Comparison of ENCODE assay signal across 9 mouse cellular contexts in the genomic region with DNA sequence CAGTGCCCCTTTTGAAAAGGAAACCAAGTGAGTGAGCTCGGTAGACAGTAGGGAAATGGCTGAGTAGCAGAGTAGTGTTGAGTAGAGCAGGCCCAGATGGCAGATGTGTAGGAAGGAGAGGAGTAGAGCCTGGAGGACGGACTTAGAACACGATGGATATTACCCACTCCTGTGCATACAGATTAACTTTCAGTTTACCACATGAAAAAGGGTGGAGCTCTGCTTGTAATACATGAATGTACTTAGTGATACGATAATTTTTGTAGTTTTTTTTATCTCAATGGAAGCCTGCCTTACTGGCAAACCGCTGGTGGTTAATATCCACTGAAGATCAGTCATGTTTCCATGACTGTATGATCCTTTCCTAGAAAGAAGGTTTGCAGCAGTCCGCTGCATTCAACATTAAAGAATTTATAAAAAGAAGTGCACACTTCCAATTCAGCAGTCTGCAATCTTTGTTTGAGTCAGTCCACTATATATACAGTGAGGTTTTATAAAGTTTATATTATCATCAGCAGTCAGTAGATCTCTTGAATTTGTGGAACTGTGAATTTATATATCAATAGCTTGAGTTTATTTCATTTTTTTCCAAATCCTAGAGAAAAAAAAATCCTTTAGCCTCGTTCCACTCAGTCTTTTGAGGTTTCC.
DNase-seq lines count a peak whose midpoint lies in the region; ATAC-seq and TF ChIP-seq lines count a peak whose summit lies in the region.
"Had no signal": no experiment of that assay in that cellular context is flagged by ENCODE, and none has a peak within 500 bp of the region (broad histone marks: within the 10 kb centered on the region; RNA-seq: fewer than 3 reads in every experiment).

No protein-coding gene starts in this region.

- H3K36me3 ChIP-seq in heart, embryonic 12.5 days, result peaks cover 18% of the 10 kb centered on the region
- H3K36me3 ChIP-seq in thymus, adult 2 months (ENCODE audit: control insufficient read depth, insufficient read depth, low read length), result no peaks in the 10 kb centered on the region
- H3K36me3 ChIP-seq in limb, embryonic 13.5 days, result peaks cover 8% of the 10 kb centered on the region
- H3K36me3 ChIP-seq in stomach, embryonic 16.5 days (ENCODE audit: control insufficient read depth, insufficient read depth, low read length), result no peaks in the 10 kb centered on the region

- peaks cover 17% of the 10 kb centered on the region for H3K4me1 ChIP-seq in heart, embryonic 12.5 days (replicated peaks)
- peaks cover 4% of the 10 kb centered on the region; the same call in 1 of the 2 replicates for H3K4me1 ChIP-seq in thymus, adult 2 months (replicated peaks; ENCODE audit: control insufficient read depth, insufficient read depth, low read length)
- peaks cover 8% of the 10 kb centered on the region; the same call in 1 of the 2 replicates for H3K4me1 ChIP-seq in limb, embryonic 13.5 days
- H3K4me1 ChIP-seq in stomach, embryonic 16.5 days (ENCODE audit: control insufficient read depth, insufficient read depth, low read length), result peaks cover 6% of the 10 kb centered on the region; the same call in 1 of the 2 replicates

- WGBS in heart, embryonic 12.5 days, result 60% methylated on average over 7 of the region's 7 CpGs
- WGBS in thymus, adult 2 months, result 50% methylated on average over 7 of the region's 7 CpGs
- WGBS in limb, embryonic 13.5 days, result 53% methylated on average over 7 of the region's 7 CpGs
- WGBS in stomach, embryonic 16.5 days, result 33% methylated on average over 7 of the region's 7 CpGs

- no peak overlapping the region for H3K4me2 ChIP-seq in heart, embryonic 12.5 days
- no peak overlapping the region for H3K4me2 ChIP-seq in limb, embryonic 13.5 days (replicated peaks)
- peak overlapping the region; percentile 47 for H3K4me2 ChIP-seq in stomach, embryonic 16.5 days (ENCODE audit: low read depth, low read length)

- peak overlapping the region; percentile 77 for H3K27ac ChIP-seq in heart, embryonic 12.5 days (ENCODE audit: poor library complexity, severe bottlenecking)
- no peak overlapping the region for H3K27ac ChIP-seq in thymus, adult 2 months (ENCODE audit: control insufficient read depth, insufficient read depth, low read length)
- H3K27ac ChIP-seq in limb, embryonic 13.5 days, result peak overlapping the region; percentile 65
- peak overlapping the region; percentile 67 for H3K27ac ChIP-seq in stomach, embryonic 16.5 days (ENCODE audit: low read length)

- DNase-seq in heart, adult 11 months, result no peak
- peak; percentile 18 for DNase-seq in thymus, postnatal 0 days (ENCODE audit: low spot score)
- no peak for DNase-seq in thymus, adult 2 months
- no peak for DNase-seq in urinary bladder, adult 2 months (ENCODE audit: low spot score)
- DNase-seq in embryo, embryonic 9.5 days (ENCODE audit: extremely low spot score), result no peak
- DNase-seq: forebrain, postnatal 0 days had no signal

- H3K4me3 ChIP-seq in heart, embryonic 12.5 days, result no peak overlapping the region
- no peak overlapping the region for H3K4me3 ChIP-seq in thymus, adult 2 months (ENCODE audit: control insufficient read depth, insufficient read depth, low read length)
- no peak overlapping the region for H3K4me3 ChIP-seq in limb, embryonic 13.5 days
- H3K4me3 ChIP-seq in stomach, embryonic 16.5 days (replicated peaks; ENCODE audit: low read length), result no peak overlapping the region

- ATAC-seq in heart, embryonic 12.5 days (ENCODE audit: insufficient number of reproducible peaks, low FRiP score), result peak; percentile 66; the same call in 1 of the 2 replicates
- no peak for ATAC-seq in limb, embryonic 13.5 days (ENCODE audit: low FRiP score, low read depth)
- peak; percentile 83 for ATAC-seq in stomach, embryonic 16.5 days (ENCODE audit: insufficient read depth, low FRiP score)
- ATAC-seq: forebrain, postnatal 0 days had no signal

- TF ChIP-seq POLR2A in thymus, adult 2 months (IDR thresholded peaks at IDR 0.05; ENCODE audit: control insufficient read depth, extremely low read depth, insufficient read depth, low read length, poor library complexity), result no peak

- TF ChIP-seq CTCF in thymus, adult 2 months (IDR thresholded peaks at IDR 0.05; ENCODE audit: borderline replicate concordance, control insufficient read depth, extremely low read depth, insufficient read depth, low read length, poor library complexity), result no peak

- no peak overlapping the region; the same call in 1 of the 2 replicates for H3K9ac ChIP-seq in heart, embryonic 12.5 days
- no peak overlapping the region for H3K9ac ChIP-seq in limb, embryonic 13.5 days
- no peak overlapping the region for H3K9ac ChIP-seq in stomach, embryonic 16.5 days (ENCODE audit: low read length)
- H3K9ac ChIP-seq: forebrain, postnatal 0 days had no signal

- H3K9me3 ChIP-seq in heart, embryonic 12.5 days (replicated peaks), result no peaks in the 10 kb centered on the region
- no peaks in the 10 kb centered on the region for H3K9me3 ChIP-seq in limb, embryonic 13.5 days
- no peaks in the 10 kb centered on the region for H3K9me3 ChIP-seq in stomach, embryonic 16.5 days (replicated peaks; ENCODE audit: control insufficient read depth, low read length)

- H3K27me3 ChIP-seq in heart, embryonic 12.5 days (replicated peaks), result no peaks in the 10 kb centered on the region
- no peaks in the 10 kb centered on the region for H3K27me3 ChIP-seq in thymus, adult 2 months (ENCODE audit: control insufficient read depth, insufficient read depth, low read length)
- H3K27me3 ChIP-seq in limb, embryonic 13.5 days, result no peaks in the 10 kb centered on the region
- H3K27me3 ChIP-seq in stomach, embryonic 16.5 days (ENCODE audit: control insufficient read depth, insufficient read depth, low read length), result no peaks in the 10 kb centered on the region
